Mouse (Mus musculus): ENCODE measurements around the gene Ankfn1. TPM values are rescaled to one million over a fixed set of nuclear protein-coding genes. Genes with fewer than 3 reads are reported as not detected.
A peak's percentile ranks its signal among the peaks of the same experiment; 100 is the strongest.

Gene Ankfn1
- polyA plus RNA-seq, 1 experiment, result 2.4 TPM

DNA sequence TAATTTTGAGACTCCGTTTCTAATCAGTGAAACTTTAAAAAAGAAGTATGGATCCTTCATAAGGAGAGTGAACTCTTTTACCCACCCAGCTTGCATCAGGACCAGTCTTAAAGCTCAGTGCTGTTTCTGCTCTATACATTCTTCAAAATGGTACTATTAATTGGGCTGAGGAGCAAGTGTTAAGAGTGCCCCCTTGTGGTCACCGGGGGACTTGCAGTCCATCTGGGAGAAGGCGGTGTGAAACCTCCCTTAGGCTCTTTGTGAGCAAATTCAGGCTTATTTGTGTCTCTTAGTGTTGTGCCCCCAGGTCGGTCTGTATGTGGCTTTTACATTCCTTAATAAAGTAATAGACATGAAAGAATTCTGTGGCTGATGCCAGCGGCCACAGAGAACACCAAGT, 56.6 kb downstream of the Ankfn1 start:
- no peak for TF ChIP-seq POLR2A (IDR thresholded peaks at IDR 0.05; ENCODE audit: borderline replicate concordance, insufficient read depth, low read length)
- TF ChIP-seq CTCF (IDR thresholded peaks at IDR 0.05; ENCODE audit: borderline replicate concordance, insufficient read depth, low read depth, low read length), result peak; percentile 70
- 30% methylated on average over 5 of the region's 5 CpGs for WGBS

GRCm38 (mm10) chr11:89718491-89718982, 58.9 kb downstream of the Ankfn1 start:
- 70% methylated on average over 14 of the region's 14 CpGs for WGBS
- no peaks in the 10 kb centered on the region; the same call in 1 of the 2 replicates for H3K27me3 ChIP-seq (ENCODE audit: control insufficient read depth, insufficient read depth, low read length)
- no peak overlapping the region for H3K27ac ChIP-seq (ENCODE audit: insufficient read depth, low read length)
- H3K4me3 ChIP-seq (replicated peaks; ENCODE audit: insufficient read depth, low read depth, low read length), result no peak overlapping the region
- no peak for TF ChIP-seq CTCF (IDR thresholded peaks at IDR 0.05; ENCODE audit: borderline replicate concordance, insufficient read depth, low read depth, low read length)
- TF ChIP-seq POLR2A (IDR thresholded peaks at IDR 0.05; ENCODE audit: borderline replicate concordance, insufficient read depth, low read length), result no peak
- no peaks in the 10 kb centered on the region for H3K4me1 ChIP-seq (ENCODE audit: control insufficient read depth, insufficient read depth, low read length)
- DNase-seq, result no peak

More for the DNA sequence above, 56.6 kb downstream of the Ankfn1 start:
- no peaks in the 10 kb centered on the region; the same call in 1 of the 2 replicates for H3K27me3 ChIP-seq (ENCODE audit: control insufficient read depth, insufficient read depth, low read length)
- no peak overlapping the region for H3K27ac ChIP-seq (ENCODE audit: insufficient read depth, low read length)
- H3K4me3 ChIP-seq (replicated peaks; ENCODE audit: insufficient read depth, low read depth, low read length), result no peak overlapping the region
- DNase-seq, result peak; percentile 25 to 51
- no peaks in the 10 kb centered on the region for H3K4me1 ChIP-seq (ENCODE audit: control insufficient read depth, insufficient read depth, low read length)

GRCm38 (mm10) chr11:89716351-89716750, 61.1 kb downstream of the Ankfn1 start:
- H3K27ac ChIP-seq (ENCODE audit: insufficient read depth, low read length), result no peak overlapping the region
- DNase-seq, result no peak
- no peaks in the 10 kb centered on the region for H3K4me1 ChIP-seq (ENCODE audit: control insufficient read depth, insufficient read depth, low read length)
- no peak overlapping the region for H3K4me3 ChIP-seq (replicated peaks; ENCODE audit: insufficient read depth, low read depth, low read length)
- TF ChIP-seq POLR2A (IDR thresholded peaks at IDR 0.05; ENCODE audit: borderline replicate concordance, insufficient read depth, low read length) (no peak), CTCF (IDR thresholded peaks at IDR 0.05; ENCODE audit: borderline replicate concordance, insufficient read depth, low read depth, low read length) (no peak)
- 91% methylated on average over 7 of the region's 7 CpGs for WGBS
- no peaks in the 10 kb centered on the region; the same call in 1 of the 2 replicates for H3K27me3 ChIP-seq (ENCODE audit: control insufficient read depth, insufficient read depth, low read length)

DNA sequence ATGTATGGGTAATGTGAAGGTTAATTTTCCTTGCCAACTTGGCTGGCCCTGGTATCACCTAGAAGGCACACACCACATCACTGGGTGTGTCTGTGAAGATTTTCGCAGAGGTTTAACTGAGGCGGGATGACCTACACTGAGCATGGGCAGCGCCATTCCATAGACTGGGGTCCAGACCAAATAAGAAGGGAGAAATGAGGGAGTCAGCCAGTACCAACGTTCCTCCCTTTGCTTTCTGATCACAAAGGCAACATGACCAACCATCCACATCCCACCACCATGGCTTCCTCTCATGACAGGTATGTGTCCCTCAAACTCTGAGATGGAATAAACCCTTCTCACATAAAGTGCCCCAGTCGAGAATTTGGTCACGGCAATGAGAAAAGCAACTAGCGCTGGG, 68.9 kb downstream of the Ankfn1 start:
- Histone ChIP-seq H3K4me1 (ENCODE audit: control insufficient read depth, insufficient read depth, low read length) (no peaks in the 10 kb centered on the region), H3K27me3 (ENCODE audit: control insufficient read depth, insufficient read depth, low read length) (no peaks in the 10 kb centered on the region), H3K27ac (ENCODE audit: insufficient read depth, low read length) (no peak overlapping the region), H3K4me3 (replicated peaks; ENCODE audit: insufficient read depth, low read depth, low read length) (no peak overlapping the region)
- no peak for DNase-seq
- TF ChIP-seq CTCF (IDR thresholded peaks at IDR 0.05; ENCODE audit: borderline replicate concordance, insufficient read depth, low read depth, low read length) (no peak), POLR2A (IDR thresholded peaks at IDR 0.05; ENCODE audit: borderline replicate concordance, insufficient read depth, low read length) (no peak)
- 92% methylated on average over 7 of the region's 7 CpGs for WGBS

DNA sequence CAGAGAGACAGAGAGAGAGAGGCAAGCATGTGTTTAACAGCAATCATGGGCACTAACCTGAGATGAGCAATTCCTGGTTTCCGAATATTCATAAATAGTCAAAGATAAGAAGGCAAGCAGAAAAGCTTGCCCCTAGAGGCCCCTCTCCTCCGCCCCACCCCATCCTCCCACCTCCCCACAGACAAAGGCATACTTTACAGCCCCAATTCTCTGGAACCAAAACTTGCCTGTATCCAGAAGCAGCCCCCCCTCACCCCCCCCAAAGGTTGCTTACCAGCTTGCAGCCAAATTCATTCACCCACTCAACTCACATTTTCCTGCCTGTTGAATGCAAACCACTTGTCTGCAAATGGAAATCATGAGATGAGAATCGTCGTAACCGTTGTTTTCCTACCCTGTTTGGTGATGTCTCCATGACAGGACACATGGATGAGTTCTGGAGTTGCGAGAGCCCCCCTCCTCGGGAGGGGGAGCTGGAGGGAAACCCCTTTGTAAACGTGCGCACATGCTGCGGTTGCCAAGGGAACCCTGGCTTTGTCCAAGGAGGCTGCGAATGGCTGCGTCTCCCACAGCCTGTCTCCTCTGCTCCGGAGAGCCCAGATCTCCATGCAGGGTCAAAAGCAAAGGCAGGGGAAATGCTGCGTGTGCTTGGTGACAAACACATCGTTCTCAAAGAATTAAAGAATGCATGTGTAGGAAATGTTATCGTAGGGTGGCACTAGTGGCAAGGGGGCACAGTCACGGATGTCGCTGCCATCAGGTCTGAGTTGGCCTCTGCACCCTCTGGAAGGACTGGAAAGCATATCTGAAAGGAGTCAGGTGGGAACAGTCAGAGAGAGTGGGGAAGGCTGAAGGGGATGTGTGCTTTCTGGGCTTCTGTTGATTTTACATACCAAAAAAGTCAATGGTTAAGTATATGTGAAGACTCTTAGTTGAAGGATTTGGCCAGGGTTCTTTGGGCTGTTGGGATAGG, 80.7 kb downstream of the Ankfn1 start:
- TF ChIP-seq CTCF (IDR thresholded peaks at IDR 0.05; ENCODE audit: borderline replicate concordance, insufficient read depth, low read depth, low read length) (no peak), POLR2A (IDR thresholded peaks at IDR 0.05; ENCODE audit: borderline replicate concordance, insufficient read depth, low read length) (no peak)
- no peak overlapping the region for H3K4me3 ChIP-seq (replicated peaks; ENCODE audit: insufficient read depth, low read depth, low read length)
- no peaks in the 10 kb centered on the region for H3K27me3 ChIP-seq (ENCODE audit: control insufficient read depth, insufficient read depth, low read length)
- no peak for DNase-seq
- no peaks in the 10 kb centered on the region for H3K4me1 ChIP-seq (ENCODE audit: control insufficient read depth, insufficient read depth, low read length)
- no peak overlapping the region for H3K27ac ChIP-seq (ENCODE audit: insufficient read depth, low read length)
- WGBS, result 7% methylated on average over 18 of the region's 18 CpGs

GRCm38 (mm10) chr11:89693686-89694085, 83.8 kb downstream of the Ankfn1 start:
- whole genome bisulfite sequencing, result 68% methylated on average over 4 of the region's 4 CpGs
- TF ChIP-seq CTCF (IDR thresholded peaks at IDR 0.05; ENCODE audit: borderline replicate concordance, insufficient read depth, low read depth, low read length) (no peak), POLR2A (IDR thresholded peaks at IDR 0.05; ENCODE audit: borderline replicate concordance, insufficient read depth, low read length) (no peak)

GRCm38 (mm10) chr11:89676922-89677321, 100.5 kb downstream of the Ankfn1 start:
- Histone ChIP-seq H3K4me1 (ENCODE audit: control insufficient read depth, insufficient read depth, low read length) (no peaks in the 10 kb centered on the region), H3K27me3 (ENCODE audit: control insufficient read depth, insufficient read depth, low read length) (no peaks in the 10 kb centered on the region), H3K27ac (ENCODE audit: insufficient read depth, low read length) (no peak overlapping the region), H3K4me3 (replicated peaks; ENCODE audit: insufficient read depth, low read depth, low read length) (no peak overlapping the region)
- TF ChIP-seq CTCF (IDR thresholded peaks at IDR 0.05; ENCODE audit: borderline replicate concordance, insufficient read depth, low read depth, low read length) (no peak), POLR2A (IDR thresholded peaks at IDR 0.05; ENCODE audit: borderline replicate concordance, insufficient read depth, low read length) (no peak)
- DNase-seq, result no peak
- 28% methylated on average over 2 of the region's 2 CpGs for WGBS

More at GRCm38 (mm10) chr11:89693686-89694085, 83.8 kb downstream of the Ankfn1 start:
- Histone ChIP-seq H3K4me1 (ENCODE audit: control insufficient read depth, insufficient read depth, low read length) (no peaks in the 10 kb centered on the region), H3K27me3 (ENCODE audit: control insufficient read depth, insufficient read depth, low read length) (no peaks in the 10 kb centered on the region), H3K4me3 (replicated peaks; ENCODE audit: insufficient read depth, low read depth, low read length) (no peak overlapping the region), H3K27ac (ENCODE audit: insufficient read depth, low read length) (no peak overlapping the region)
- DNase-seq, result no peak

All from cerebellum, adult 2 months (tissue).